Mouse (Mus musculus) spleen, adult 2 months (tissue): ENCODE results near the gene Adh6a. TPM values are rescaled to one million over a fixed set of nuclear protein-coding genes. Genes with fewer than 3 reads are reported as not detected.

ENCODE experiments used
- DNase-seq, 2 experiments: peaks; one replicate each; pipeline versions ENCODE4 v3.0.0 to v3.0.0-alpha.2; 2012 to 2021; ENCODE audit warnings: low spot score in 2 of 2, low read depth in 1 of 2
- H3K27ac ChIP-seq: fragments of 200-500 bp; 2 replicates; pipeline ENCODE4 v1.5.1; 2012; ENCODE audit warnings: low read length, inconsistent platforms; ENCODE audit not compliant: insufficient read depth
- H3K27me3 ChIP-seq: fragments of 200-500 bp; 2 replicates; pipeline ENCODE4 v1.6.1; 2012; ENCODE audit warnings: mild to moderate bottlenecking, moderate library complexity, low read length, inconsistent platforms; ENCODE audit not compliant: control insufficient read depth, insufficient read depth
- H3K36me3 ChIP-seq: fragments of 200-500 bp; 2 replicates; pipeline ENCODE4 v1.6.1; 2012; ENCODE audit warnings: mild to moderate bottlenecking, low read length, inconsistent platforms; ENCODE audit not compliant: control insufficient read depth, insufficient read depth
- H3K4me1 ChIP-seq: fragments of 200-500 bp; 2 replicates; pipeline ENCODE4 v1.6.1; 2011; ENCODE audit warnings: inconsistent platforms; ENCODE audit not compliant: control insufficient read depth, insufficient read depth, insufficient read length
- H3K4me3 ChIP-seq: fragments of 200-500 bp; 2 replicates; pipeline ENCODE4 v1.5.1; 2011; ENCODE audit warnings: mild to moderate bottlenecking, inconsistent platforms; ENCODE audit not compliant: insufficient read depth, insufficient read length; ENCODE audit errors: extremely low read depth
- CTCF ChIP-seq: fragments of 200-500 bp; IDR thresholded peaks from 2 replicates; pipeline ENCODE4 v1.5.1; 2011; ENCODE audit warnings: mild to moderate bottlenecking, inconsistent platforms; ENCODE audit not compliant: insufficient read depth, insufficient read length, insufficient replicate concordance; ENCODE audit errors: extremely low read depth
- POLR2A ChIP-seq: fragments of 200-500 bp; IDR thresholded peaks from 2 replicates; pipeline ENCODE4 v1.6.1; 2011; ENCODE audit warnings: low read depth, low read length, inconsistent platforms
- WGBS: fragments of 180-500 bp; shearing (Covaris S2); methylation state at CpG from one replicate; pipeline ENCODE4 v1.1.7; 2018; 5-methylcytosine and 5-hydroxymethylcytosine counted together
- polyA plus RNA-seq: library from polyadenylated mRNA; depleted of rRNA; stranded (reverse); fragments of >200 nt; gene quantifications from 2 replicates; pipeline ENCODE4 v1.2.3, GENCODE M21; 2012

Adh6a gene
- polyA plus RNA-seq, 1 experiment, result not detected

DNA sequence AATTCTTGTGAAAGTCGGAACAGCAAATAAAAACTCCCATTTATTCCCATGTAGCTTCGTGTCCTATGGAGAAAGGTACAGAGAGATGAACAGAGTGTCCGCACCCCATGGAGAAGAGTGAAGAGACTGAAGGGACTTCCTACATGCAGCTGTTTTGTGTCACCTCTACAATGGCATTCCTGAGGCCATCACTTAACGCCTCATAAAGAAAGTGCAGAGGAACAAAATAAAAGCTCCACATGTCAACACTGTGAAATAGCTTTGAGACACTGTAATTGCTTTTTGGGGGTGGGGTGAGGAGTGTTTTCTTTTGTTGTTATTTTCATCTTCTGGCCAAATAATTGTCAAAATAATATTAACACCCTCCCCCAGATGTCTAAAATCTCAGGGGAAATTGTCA lies 10.4 kb upstream of the Adh6a start:
- no peak for DNase-seq
- H3K36me3 ChIP-seq, result no peaks in the 10 kb centered on the region
- H3K4me3 ChIP-seq, result no peak overlapping the region
- H3K27me3 ChIP-seq, result no peaks in the 10 kb centered on the region
- TF ChIP-seq CTCF (no peak), POLR2A (no peak)
- 86% methylated on average over 4 of the region's 4 CpGs for WGBS
- no peak overlapping the region for H3K27ac ChIP-seq
- H3K4me1 ChIP-seq, result no peaks in the 10 kb centered on the region

DNA sequence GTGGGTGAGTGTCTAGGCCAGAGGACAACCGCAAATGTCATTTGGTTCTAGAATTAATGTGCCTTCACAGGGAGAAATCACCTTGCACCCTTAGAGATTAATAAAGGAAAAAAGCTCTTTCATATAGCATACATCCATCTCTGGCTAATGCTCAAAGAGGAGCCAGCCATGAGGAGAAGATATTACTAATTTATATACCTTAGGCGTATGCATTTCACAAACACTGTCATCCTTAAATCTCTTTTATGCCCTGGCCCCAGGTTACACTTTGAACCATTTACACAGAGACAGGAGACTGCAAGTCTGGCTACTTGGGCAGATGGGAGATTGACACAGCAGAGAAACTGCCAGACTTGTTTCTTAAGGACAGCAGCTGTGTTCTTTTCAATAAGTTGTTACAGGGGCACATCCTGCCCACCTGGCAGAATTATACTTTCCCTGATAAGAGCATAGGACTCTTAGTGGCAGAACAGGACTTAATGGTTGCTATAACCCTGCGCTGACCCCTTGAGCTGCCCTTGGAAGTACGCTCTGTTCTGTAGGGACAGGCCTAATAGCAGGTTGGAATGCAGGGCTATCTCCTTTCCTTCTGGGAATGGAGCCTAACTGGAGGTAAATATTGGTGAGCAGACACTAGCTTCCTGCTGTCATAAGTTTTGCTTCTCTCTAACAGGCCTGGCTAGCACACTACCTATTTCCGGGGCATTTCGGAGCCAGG lies 9.2 kb upstream of the Adh6a start:
- no peaks in the 10 kb centered on the region for H3K4me1 ChIP-seq
- no peaks in the 10 kb centered on the region for H3K27me3 ChIP-seq
- no peak for DNase-seq
- H3K27ac ChIP-seq, result no peak overlapping the region
- TF ChIP-seq CTCF (no peak), POLR2A (no peak)
- H3K36me3 ChIP-seq, result no peaks in the 10 kb centered on the region
- H3K4me3 ChIP-seq, result no peak overlapping the region
- 91% methylated on average over 6 of the region's 6 CpGs for WGBS

DNA sequence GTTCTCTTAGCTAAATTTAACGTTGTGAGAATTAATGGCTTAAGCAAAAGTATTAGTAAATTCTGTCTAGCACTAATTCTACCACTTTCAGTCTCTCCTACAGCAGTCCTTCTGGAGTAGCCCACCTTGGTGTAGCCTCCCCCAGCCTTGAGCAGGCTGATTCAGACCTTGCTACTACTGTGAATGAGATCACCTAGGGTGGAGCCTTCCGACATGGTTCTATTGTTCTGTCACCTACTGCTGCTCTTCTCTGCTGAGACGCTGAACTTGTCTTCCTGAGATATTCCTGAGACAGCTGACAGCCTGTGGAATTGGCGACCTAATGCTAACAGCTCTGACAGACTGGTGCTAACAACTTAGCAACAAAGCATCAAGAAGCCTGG lies 8.6 kb upstream of the Adh6a start:
- Histone ChIP-seq H3K27me3 (no peaks in the 10 kb centered on the region), H3K36me3 (no peaks in the 10 kb centered on the region), H3K4me3 (no peak overlapping the region), H3K4me1 (no peaks in the 10 kb centered on the region), H3K27ac (no peak overlapping the region)
- TF ChIP-seq POLR2A, result no peak
- no peak for TF ChIP-seq CTCF
- DNase-seq, result no peak
- WGBS, result 78% methylated on average over 4 of the region's 4 CpGs

DNA sequence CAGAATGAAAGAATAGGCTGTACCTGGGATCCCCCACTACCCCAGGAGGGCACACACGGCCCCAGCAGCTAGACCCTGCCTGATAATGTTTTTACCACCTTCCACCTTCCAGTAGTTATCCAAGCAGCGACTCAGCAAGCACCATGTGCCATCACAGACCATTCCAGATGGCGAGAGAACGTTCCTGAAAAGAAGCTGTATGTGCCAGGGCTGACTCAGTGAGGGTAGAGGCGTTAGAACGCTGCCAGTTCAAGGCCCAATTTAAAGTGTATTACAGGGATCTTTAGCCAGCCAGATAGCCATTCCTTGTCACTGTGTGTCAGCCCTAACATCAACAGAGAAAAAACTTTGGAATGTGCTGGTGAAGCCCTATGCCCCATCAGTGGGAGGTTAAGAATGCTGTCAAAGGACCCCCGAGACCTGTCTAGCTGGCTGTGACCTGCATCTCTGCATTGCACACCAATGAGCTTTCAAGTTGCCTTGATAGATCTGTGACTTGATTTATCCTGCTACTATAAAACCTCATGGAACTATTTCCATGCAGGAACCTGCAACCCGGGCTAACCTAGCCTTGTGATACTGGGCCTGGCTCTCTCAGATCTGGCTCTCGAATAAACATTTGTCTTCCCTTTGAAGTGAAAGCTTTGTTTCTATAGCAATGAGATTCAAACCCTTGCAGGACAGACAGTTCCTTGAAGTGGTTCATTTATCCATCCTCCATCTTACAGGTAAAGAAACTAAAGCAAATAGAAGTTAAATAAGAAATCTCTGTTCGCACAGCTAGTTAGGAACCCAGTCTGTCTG lies 7.4 kb upstream of the Adh6a start:
- H3K4me3 ChIP-seq, result no peak overlapping the region
- H3K27me3 ChIP-seq, result no peaks in the 10 kb centered on the region
- no peak for DNase-seq
- H3K4me1 ChIP-seq, result no peaks in the 10 kb centered on the region
- no peaks in the 10 kb centered on the region for H3K36me3 ChIP-seq
- WGBS, result 74% methylated on average over 10 of the region's 10 CpGs
- TF ChIP-seq CTCF (no peak), POLR2A (no peak)
- no peak overlapping the region for H3K27ac ChIP-seq

DNA sequence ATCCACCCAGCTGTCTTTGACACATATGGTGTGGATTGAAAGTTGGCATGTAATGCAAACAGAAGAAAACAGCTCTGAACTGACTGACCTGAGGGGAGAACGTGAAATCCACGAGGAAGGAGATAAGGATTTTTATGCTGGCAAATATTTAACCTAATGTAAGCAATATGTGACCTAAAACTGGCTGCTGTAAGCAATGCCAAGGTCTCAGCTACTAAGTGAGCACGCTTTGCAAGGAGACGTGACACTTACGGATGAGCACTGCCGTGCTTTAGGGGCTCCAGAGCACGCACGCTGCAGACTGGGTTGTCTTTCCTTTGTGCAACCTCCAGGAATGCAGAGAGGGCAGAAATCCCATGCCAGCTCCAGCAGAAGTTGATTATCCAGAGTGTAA lies 6.8 kb upstream of the Adh6a start:
- WGBS, result 81% methylated on average over 8 of the region's 8 CpGs
- TF ChIP-seq CTCF (no peak), POLR2A (no peak)

DNA sequence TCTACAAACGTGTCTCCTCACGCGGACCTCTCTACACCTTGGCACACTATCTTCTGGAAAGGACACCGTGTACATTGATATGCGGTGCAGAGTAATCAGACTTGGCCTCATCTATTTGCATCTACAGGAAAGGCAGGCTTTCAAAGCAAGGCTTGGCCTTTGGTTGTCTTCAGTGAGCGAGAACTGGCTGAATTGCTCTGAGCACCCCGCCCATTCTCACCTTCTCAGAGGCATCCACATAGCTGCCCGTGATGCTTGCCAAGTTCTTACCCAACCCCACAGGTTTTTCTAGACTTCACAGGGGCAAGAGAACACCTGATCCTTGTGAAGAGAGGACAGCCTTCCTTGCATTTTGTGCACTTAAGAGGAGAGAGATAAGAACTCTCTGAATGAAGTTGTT lies 3.2 kb upstream of the Adh6a start:
- Histone ChIP-seq H3K36me3 (no peaks in the 10 kb centered on the region), H3K27me3 (no peaks in the 10 kb centered on the region), H3K27ac (no peak overlapping the region), H3K4me1 (no peaks in the 10 kb centered on the region), H3K4me3 (no peak overlapping the region)
- DNase-seq, result no peak
- WGBS, result 94% methylated on average over 8 of the region's 8 CpGs
- TF ChIP-seq CTCF, result no peak
- no peak for TF ChIP-seq POLR2A

More for the DNA sequence above, 6.8 kb upstream of the Adh6a start:
- H3K4me1 ChIP-seq, result no peaks in the 10 kb centered on the region
- H3K4me3 ChIP-seq, result no peak overlapping the region
- no peak overlapping the region for H3K27ac ChIP-seq
- no peaks in the 10 kb centered on the region for H3K27me3 ChIP-seq
- DNase-seq, result no peak
- H3K36me3 ChIP-seq, result no peaks in the 10 kb centered on the region

DNA sequence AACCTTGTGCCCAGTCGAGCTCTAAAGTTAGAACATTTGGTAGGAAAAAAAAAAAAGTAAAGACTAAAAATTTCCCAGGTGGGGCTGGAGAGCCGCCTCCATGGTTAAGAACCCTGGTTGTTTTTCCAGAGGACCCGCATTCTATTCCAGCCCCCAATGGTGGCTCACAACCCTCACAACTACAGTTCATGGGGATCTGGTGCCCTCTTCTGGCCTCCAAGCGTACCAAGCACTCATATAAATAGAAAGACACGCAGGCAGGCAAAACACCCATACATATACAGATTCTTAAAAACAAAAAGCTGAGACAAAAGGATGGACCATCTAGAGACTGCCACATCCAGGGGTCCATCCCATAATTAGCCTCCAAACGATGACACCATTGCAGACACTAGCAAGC lies 2.1 kb upstream of the Adh6a start:
- WGBS, result 90% methylated on average over 6 of the region's 6 CpGs
- H3K36me3 ChIP-seq, result no peaks in the 10 kb centered on the region
- H3K4me1 ChIP-seq, result no peaks in the 10 kb centered on the region
- DNase-seq, result no peak
- no peaks in the 10 kb centered on the region for H3K27me3 ChIP-seq
- H3K27ac ChIP-seq, result no peak overlapping the region
- no peak overlapping the region for H3K4me3 ChIP-seq
- no peak for TF ChIP-seq CTCF
- no peak for TF ChIP-seq POLR2A
